Mouse (Mus musculus) intestine, embryonic 16.5 days (tissue): ENCODE measurements around the gene Hba-a2. TPM values are rescaled to one million over a fixed set of nuclear protein-coding genes. Genes with fewer than 3 reads are reported as not detected.
"Not testable (repeated sequence)": the region's sequence is repeated elsewhere in the genome, so short reads cannot be mapped to it uniquely, and the experiment has no call there.

Source experiments
- ATAC-seq: fragments of 200-750 bp; cut with Nextera tagmentation; 2 replicates; pipeline ENCODE4 v1.8.0; 2017; ENCODE audit warnings: moderate TSS enrichment, moderate library complexity
- H3K27ac ChIP-seq: fragments of 300-500 bp; sonication (generic); 2 replicates; pipeline ENCODE4 v1.5.1; 2014; ENCODE audit warnings: mild to moderate bottlenecking, low read length
- H3K27me3 ChIP-seq: fragments of 300-500 bp; sonication (generic); replicated peaks from 2 replicates; pipeline ENCODE4 v1.6.1; 2014; ENCODE audit warnings: low read length, control low read depth, mixed read lengths; ENCODE audit not compliant: control insufficient read depth, insufficient read depth
- H3K36me3 ChIP-seq: fragments of 300-500 bp; sonication (generic); 2 replicates; pipeline ENCODE4 v1.6.1; 2014; ENCODE audit warnings: low read length, control low read depth; ENCODE audit not compliant: control insufficient read depth, insufficient read depth
- H3K4me1 ChIP-seq: fragments of 300-500 bp; sonication (generic); 2 replicates; pipeline ENCODE4 v1.6.1; 2014; ENCODE audit warnings: low read length, control low read depth, mixed read lengths; ENCODE audit not compliant: control insufficient read depth, insufficient read depth
- H3K4me2 ChIP-seq: fragments of 300-500 bp; sonication (generic); 2 replicates; pipeline ENCODE4 v1.6.1; 2014; ENCODE audit warnings: low read depth, low read length, control low read depth
- H3K4me3 ChIP-seq: fragments of 300-500 bp; sonication (generic); 2 replicates; pipeline ENCODE4 v1.5.1; 2014; ENCODE audit warnings: mild to moderate bottlenecking, low read length
- H3K9ac ChIP-seq: fragments of 300-500 bp; sonication (generic); 2 replicates; pipeline ENCODE4 v1.6.1; 2014; ENCODE audit warnings: low read depth, low read length
- H3K9me3 ChIP-seq: fragments of 300-500 bp; sonication (generic); 2 replicates; pipeline ENCODE4 v1.6.1; 2016; ENCODE audit warnings: low read length, control low read depth; ENCODE audit not compliant: control insufficient read depth
- WGBS: fragments of 180-500 bp; shearing (Covaris S2); extraction: QIAGEN DNeasy Blood & Tissue Kit; methylation state at CpG from one replicate; pipeline ENCODE4 v1.1.7; 2014; 5-methylcytosine and 5-hydroxymethylcytosine counted together
- polyA plus RNA-seq: library from polyadenylated mRNA; unstranded; fragments of >200 nt; fragmentation: Nextera tagmentation; extraction: Ambion mirVana; gene quantifications from 2 replicates; pipeline ENCODE4 v1.2.1, GENCODE M21; 2015

The Hba-a2 gene
- polyA plus RNA-seq, 1 experiment from 2014 or later, result 11,055 TPM

GRCm38 (mm10) chr11:32280646-32281045 is 15.6 kb upstream of the Hba-a2 start:
- H3K36me3 ChIP-seq, result no peaks in the 10 kb centered on the region
- H3K9me3 ChIP-seq, result no peaks in the 10 kb centered on the region
- no peaks in the 10 kb centered on the region for H3K4me1 ChIP-seq
- peaks cover 28% of the 10 kb centered on the region for H3K27me3 ChIP-seq
- no peak overlapping the region for H3K4me3 ChIP-seq
- H3K9ac ChIP-seq, result no peak overlapping the region
- no peak overlapping the region for H3K27ac ChIP-seq
- WGBS, result 67% methylated on average over 2 of the region's 2 CpGs
- ATAC-seq, result no peak
- no peak overlapping the region for H3K4me2 ChIP-seq

GRCm38 (mm10) chr11:32281416-32282144 is 14.7 kb upstream of the Hba-a2 start:
- ATAC-seq, result no peak
- H3K9me3 ChIP-seq, result no peaks in the 10 kb centered on the region
- no peak overlapping the region for H3K4me3 ChIP-seq
- peaks cover 25% of the 10 kb centered on the region for H3K27me3 ChIP-seq
- no peak overlapping the region for H3K27ac ChIP-seq
- no peaks in the 10 kb centered on the region for H3K36me3 ChIP-seq
- no peak overlapping the region for H3K4me2 ChIP-seq
- WGBS, result 87% methylated on average over 1 of the region's 1 CpGs
- no peak overlapping the region for H3K9ac ChIP-seq
- H3K4me1 ChIP-seq, result no peaks in the 10 kb centered on the region

- ATAC-seq, result peak; percentile 68
- 36% methylated on average over 1 of the region's 5 CpGs for WGBS
Measured at GRCm38 (mm10) chr11:32283091-32283777, 13.1 kb upstream of the Hba-a2 start, which contains the start of gene Hba-a1. TSS of gene Hba-a1 (plus strand) at chr11:32283511.

GRCm38 (mm10) chr11:32284582-32284981 is 11.7 kb upstream of the Hba-a2 start:
- H3K27ac ChIP-seq, H3K27me3 ChIP-seq, H3K4me3 ChIP-seq, H3K4me2 ChIP-seq, H3K9ac ChIP-seq, H3K36me3 ChIP-seq, ATAC-seq, H3K9me3 ChIP-seq, H3K4me1 ChIP-seq: not testable (repeated sequence)
- WGBS, result 54% methylated on average over 2 of the region's 2 CpGs

More at GRCm38 (mm10) chr11:32283091-32283777, 13.1 kb upstream of the Hba-a2 start, which contains the start of gene Hba-a1:
- H3K9ac ChIP-seq, H3K27ac ChIP-seq, H3K4me1 ChIP-seq, H3K9me3 ChIP-seq, H3K4me2 ChIP-seq, H3K4me3 ChIP-seq, H3K36me3 ChIP-seq: not testable (repeated sequence)
- peaks cover 19% of the 10 kb centered on the region for H3K27me3 ChIP-seq

- Histone ChIP-seq H3K4me3 (no peak overlapping the region), H3K4me2 (no peak overlapping the region), H3K27me3 (peaks cover 4% of the 10 kb centered on the region), H3K9ac (no peak overlapping the region), H3K4me1 (no peaks in the 10 kb centered on the region), H3K9me3 (no peaks in the 10 kb centered on the region), H3K36me3 (no peaks in the 10 kb centered on the region), H3K27ac (no peak overlapping the region)
- peak; percentile 68 for ATAC-seq
- WGBS, result 88% methylated on average over 7 of the region's 7 CpGs
Measured at GRCm38 (mm10) chr11:32285031-32285775, 11.1 kb upstream of the Hba-a2 start.

GRCm38 (mm10) chr11:32285887-32286286 is 10.4 kb upstream of the Hba-a2 start:
- H3K27ac ChIP-seq, H3K9ac ChIP-seq, H3K4me2 ChIP-seq, H3K9me3 ChIP-seq, ATAC-seq, H3K4me1 ChIP-seq, H3K27me3 ChIP-seq, H3K4me3 ChIP-seq, H3K36me3 ChIP-seq: not testable (repeated sequence)

- ATAC-seq, result 0 out of 2 replicates have a peak, but pooled peaks have one; percentile 29
- not testable (repeated sequence) for H3K4me1 ChIP-seq, H3K27me3 ChIP-seq, H3K27ac ChIP-seq, H3K9me3 ChIP-seq, H3K36me3 ChIP-seq
- H3K4me2 ChIP-seq, result peak within 1 kb of the TSS; percentile 48; the same call in 1 of the 2 replicates
- WGBS, result 19% methylated on average over 30 of the region's 33 CpGs
- H3K4me3 ChIP-seq, result peak within 1 kb of the TSS; percentile 31; the same call in 1 of the 2 replicates
- H3K9ac ChIP-seq, result 0 out of 2 replicates have a peak within 1 kb of the TSS, but pooled peaks have one; percentile 37
Measured at GRCm38 (mm10) chr11:32286695-32287492, 9.4 kb upstream of the Hba-a2 start, which contains the start of gene Hbq1b. TSS of gene Hbq1b (plus strand) at chr11:32286965.

- Histone ChIP-seq H3K9ac (no peak overlapping the region), H3K4me3 (no peak overlapping the region), H3K27me3 (peaks cover 4% of the 10 kb centered on the region), H3K4me2 (no peak overlapping the region), H3K27ac (no peak overlapping the region), H3K4me1 (no peaks in the 10 kb centered on the region), H3K9me3 (no peaks in the 10 kb centered on the region), H3K36me3 (no peaks in the 10 kb centered on the region)
- ATAC-seq, result no peak
- 63% methylated on average over 9 of the region's 9 CpGs for whole genome bisulfite sequencing
Measured at GRCm38 (mm10) chr11:32287493-32287825, 8.8 kb upstream of the Hba-a2 start.

GRCm38 (mm10) chr11:32292819-32293218 is 3.5 kb upstream of the Hba-a2 start:
- H3K27me3 ChIP-seq, H3K4me3 ChIP-seq, H3K4me2 ChIP-seq, H3K36me3 ChIP-seq, H3K9me3 ChIP-seq, H3K4me1 ChIP-seq, H3K27ac ChIP-seq, ATAC-seq, H3K9ac ChIP-seq: not testable (repeated sequence)
- WGBS, result 83% methylated on average over 4 of the region's 4 CpGs
